Mouse (Mus musculus) cerebellum, adult (tissue): ENCODE measurements around the gene Fstl4.

Experiments
- ATAC-seq: cut with Nextera tagmentation; 2 replicates; pipeline ENCODE4 v1.9.2; 2017; ENCODE audit warnings: mild to moderate bottlenecking, moderate library complexity, mixed read lengths; ENCODE audit not compliant: insufficient number of reproducible peaks, low FRiP score, low TSS enrichment

The Fstl4 gene

DNA sequence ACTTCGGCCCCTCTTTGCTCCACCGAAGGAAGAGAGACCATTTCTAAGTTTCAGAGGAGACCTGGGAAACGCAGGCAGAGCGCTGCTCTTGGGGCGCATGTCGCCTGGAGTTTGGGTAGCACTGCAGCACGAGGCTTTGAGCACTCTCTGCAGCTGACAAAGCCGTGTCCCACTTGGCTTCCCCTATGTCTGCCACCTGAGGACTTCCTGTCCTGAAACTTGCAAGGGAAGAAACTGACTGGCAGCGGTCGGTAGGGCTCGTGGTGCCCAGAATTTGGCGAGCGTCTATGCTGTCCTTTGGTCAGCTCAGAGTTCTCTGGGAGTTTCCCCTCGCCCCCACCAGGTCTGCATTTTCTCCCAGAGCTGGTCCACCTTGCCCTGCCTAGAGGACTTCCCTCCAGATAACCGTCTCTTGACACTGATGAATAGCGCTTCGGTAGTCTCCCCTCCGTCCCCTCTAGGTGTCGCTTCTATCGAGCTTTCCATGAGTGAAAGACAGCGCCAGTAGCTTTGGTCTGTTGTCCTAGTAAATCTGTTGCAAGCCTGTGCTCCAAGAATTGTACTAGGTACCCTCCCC is 1.3 kb downstream of the Fstl4 start:
- peak; percentile 62; the same call in 1 of the 2 replicates for ATAC-seq

DNA sequence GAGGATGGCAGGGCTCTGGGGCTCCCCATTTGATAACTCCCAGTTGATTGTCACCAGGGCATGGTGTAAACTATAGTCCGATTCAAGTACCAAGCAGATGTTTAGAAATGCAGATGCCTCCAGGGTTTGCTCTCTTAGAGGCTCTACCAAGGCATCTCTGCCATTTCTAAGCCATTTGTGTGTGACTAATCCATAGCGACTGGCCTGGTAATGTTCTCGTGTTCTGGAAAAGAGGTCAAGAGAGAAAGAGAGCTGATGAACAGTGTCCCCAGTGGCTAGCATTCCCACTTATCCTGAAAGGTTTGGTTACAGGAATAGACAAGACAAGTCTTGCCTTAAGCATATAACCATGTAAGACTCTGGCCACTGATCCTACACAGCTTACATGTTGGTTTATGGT is 3.5 kb downstream of the Fstl4 start:
- ATAC-seq: no peak

DNA sequence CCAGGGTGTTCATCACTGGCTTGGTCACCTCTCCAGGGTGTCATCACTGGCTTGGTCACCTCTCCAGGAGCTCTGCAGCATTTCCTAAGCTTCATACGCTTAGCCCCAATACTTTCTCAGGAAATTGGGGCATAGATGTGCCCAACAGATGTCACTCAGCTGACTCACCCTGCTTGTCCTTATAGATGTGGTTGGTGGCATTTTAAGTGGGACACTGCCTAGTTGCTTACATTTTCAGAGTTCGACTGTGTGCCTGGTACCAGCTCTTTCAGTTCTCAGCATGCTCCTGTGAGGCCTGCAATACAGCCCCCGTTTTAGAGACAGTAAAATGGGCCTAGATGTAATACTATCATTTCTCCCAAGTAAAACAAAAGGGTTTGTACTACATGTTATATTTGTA is 8.6 kb downstream of the Fstl4 start:
- no peak for ATAC-seq

DNA sequence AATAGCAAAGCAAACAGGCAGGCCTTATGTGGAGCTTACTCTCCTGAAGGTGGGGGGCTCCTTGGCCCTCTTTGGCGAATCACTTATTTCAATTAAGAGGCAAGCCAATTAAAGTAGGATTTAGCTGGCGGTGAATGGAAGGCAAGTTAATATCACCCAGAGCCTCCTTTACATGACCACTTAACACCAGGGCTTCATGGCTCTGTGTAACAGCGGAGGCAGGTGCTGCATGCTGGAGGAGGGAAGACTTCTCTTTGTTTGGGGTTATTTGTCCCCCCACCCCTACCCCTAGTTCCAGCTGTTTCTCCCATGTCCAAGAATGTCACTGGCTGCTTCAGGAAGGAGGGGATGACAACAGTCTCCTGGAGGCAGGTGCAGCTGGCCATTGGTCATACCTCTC is 10.9 kb downstream of the Fstl4 start:
- no peak for ATAC-seq

DNA sequence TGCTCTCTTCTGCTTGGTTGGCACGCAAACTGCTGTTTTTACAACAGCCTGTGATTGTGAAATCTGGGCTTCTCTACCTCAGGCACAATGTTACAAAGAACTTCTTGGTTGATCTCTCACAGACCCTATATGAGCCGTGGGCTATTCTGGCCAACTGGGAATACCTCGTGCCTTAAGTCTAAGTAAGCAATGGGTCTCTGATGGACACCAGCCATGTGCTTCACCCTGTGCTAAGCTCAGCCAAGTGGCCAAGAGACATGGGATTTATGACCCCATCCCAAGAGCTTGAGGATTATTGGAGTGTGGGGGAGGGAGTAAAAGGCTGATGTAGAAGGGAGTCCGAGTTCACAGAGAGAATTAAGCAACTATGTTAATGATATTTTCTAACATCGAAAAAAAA is 18.0 kb downstream of the Fstl4 start:
- no peak for ATAC-seq

DNA sequence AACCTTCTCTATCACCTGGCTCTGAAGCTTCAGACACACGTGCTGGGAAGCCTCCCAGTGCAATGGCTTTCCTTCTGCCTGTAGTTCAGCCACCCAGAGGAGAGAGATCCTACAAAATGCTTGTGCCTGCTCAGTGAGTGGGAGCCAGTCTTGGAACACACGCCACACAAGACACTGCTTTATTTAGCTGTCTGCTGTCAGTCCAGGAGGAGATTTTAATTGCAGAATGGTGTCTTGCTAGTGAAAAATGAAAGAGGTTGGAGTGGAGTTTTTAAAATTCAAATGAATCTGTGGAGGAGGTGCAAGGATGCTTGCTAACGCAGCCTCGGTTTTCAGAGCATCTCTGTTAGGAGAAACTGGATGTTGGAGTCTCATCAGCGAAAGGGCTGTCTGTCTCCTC is 29.9 kb downstream of the Fstl4 start:
- ATAC-seq: no peak

DNA sequence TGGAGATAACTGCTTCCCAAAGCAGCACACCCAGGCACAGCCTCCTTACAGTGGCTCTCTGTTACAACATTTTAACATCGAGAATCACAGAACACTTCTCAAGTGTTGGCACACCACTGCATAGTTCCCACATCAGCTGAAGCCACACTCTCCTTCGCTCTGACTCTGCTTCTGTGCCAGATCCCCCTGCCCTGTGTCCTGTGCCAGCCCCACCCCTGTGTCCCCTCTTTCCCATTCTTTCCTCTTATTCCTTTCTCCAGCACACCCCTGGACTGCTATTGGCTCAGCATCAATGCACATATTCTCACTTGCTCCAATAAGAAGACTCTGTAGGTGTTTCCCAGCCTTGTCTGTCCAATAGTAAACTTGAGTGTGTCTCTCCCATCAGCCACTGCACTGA is 45.1 kb downstream of the Fstl4 start:
- ATAC-seq: no peak

DNA sequence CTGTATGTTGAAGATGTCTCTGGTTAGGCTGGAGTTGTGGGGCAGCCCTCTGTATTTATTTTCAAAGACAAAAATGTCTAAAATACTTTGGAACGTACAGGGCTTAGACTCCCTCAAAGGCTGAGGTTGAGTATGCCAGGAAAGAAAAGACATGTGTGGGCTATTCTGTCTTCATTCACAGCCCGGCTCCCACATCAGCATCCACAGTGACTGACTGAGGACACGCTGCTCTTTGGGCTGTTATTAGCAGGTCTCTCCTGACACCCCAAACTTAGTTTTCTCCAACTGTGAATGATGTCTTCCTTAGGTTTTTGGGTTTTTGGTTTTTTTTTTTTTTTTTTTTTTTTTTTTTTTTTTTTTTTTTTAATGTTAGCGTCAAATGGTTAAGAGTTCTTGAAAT is 51.6 kb downstream of the Fstl4 start:
- ATAC-seq: no peak

DNA sequence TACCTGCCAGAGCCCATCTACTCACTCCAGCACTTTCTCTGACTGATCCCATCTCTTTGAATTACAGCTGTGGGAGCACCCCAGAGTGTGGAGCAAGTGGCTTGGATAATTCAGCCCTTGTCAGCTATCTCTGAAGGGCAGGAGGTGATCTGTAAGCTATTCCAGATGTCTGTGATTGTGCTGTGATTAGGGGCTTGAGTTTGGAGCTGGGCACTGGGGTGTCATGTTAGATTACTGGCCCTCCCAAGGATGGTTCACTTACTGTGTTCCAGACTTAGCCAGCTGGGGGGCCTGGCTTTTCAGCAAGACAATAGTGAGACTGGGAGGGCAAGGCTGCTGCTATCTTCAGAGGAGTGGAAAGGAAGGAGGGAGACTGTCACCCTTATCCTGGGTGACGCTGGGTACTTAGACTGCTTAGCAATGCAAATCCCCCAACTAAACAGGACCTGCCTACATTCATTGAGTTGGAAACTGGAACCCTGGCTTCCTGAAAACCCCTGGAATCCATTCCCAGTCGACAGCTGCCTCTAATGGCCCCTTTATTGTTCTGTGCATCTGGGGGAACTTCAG is 56.0 kb downstream of the Fstl4 start:
- no peak for ATAC-seq

DNA sequence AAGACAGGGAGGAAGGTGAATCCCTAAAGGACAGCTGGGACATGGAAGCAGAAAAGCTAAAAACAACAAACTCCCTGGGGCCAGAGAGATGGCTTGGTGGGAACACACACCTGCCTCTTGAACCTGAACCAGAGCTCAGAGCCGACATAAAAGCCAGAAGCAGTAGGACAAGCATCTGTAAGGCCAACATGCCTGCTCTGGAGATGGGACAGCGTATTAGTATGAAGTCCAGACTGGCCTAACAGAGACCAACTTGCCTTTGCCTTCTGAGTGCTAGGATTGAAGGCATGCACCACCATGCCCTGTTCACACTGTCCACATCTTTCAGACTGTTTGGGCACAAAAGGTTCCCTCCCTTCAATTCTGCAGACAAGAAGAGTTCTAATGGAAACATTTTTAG is 62.2 kb downstream of the Fstl4 start:
- no peak for ATAC-seq

DNA sequence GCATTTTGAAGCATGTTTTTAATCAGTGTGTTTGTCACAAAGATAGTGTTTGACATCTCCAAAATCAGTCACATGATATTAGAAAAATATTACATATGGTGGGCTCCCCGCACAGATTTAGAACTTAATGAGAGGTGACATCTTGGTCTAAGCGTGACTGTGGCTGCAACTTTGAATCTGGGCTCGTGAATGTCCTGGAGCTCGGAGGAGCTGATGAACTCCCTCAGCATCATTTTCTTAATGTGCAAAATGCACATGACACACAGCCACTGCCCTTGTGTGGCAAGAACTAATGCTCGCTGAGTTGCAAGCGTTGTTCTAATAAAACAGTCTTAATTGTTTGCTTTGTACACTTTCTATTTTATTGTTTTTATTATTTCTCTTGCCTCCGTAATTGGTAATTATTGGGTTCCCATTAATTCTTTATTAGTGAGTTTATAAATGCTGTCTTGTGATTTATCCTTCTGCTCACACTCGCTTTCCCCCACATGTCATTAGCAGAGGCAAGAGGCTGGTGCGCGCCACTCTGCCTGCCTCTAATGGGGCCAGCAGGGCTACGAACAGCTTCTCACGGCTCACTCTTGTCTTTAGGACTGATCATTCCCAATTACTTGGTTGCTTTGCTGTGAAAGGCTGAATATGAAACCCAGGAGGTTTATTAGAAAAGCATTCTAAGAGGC is 67.3 kb downstream of the Fstl4 start:
- no peak for ATAC-seq

DNA sequence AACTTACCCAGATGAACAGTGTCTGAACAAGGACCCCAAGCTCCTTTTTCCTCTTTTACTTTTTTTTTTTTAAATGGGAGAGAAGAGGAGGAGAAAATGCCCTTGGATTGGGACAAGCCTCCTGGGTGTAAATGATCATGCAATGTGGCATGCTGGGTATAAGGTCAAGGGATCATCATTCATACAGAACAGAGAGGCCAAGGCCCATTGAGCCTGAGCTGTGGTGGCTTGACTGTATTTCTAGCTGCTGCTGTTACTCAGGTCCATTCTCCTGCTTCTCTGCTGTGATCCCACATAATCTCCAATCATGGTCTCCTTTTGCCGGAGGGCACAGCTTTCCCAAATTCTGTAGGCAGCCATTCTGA is 67.9 kb downstream of the Fstl4 start:
- ATAC-seq: no peak

DNA sequence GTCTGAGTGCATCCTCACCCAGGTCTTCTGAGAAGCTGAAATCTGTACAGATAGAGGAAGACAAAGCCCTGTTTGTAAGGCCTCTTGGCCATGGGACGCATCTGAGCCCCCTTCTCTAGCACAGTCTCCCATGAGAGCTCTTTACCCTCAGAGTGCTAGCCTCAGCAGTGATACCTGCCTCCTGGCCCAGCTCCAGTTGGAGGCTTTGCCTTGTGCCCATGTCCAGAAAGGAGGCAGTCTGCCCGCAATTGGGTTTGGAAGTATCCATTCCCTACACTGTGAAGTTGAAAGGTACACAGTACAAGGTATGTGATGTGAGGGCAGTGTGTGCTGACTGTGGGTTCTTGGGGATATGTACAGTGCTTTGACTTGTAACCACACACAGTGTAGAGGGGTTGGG is 84.3 kb downstream of the Fstl4 start:
- ATAC-seq: no peak

DNA sequence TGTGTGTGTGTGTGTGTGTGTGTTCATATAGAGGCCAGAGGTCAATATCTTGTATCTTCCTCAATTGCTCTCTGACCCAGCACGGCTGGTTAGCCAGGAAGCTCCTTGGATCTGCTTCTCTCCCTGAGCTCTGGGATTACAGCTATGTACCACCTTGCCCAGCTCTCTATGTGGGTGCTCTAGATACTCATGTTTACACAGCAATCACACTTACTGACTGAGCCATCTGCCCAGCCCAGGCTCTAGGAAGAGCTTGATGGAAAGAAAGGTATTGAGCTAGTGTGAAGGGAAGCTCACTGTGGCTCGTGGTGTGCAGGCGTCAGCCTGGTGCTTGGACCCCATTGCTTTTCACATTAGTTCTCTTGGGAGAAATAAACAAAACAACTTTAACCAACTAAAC is 85.6 kb downstream of the Fstl4 start:
- ATAC-seq: no peak

DNA sequence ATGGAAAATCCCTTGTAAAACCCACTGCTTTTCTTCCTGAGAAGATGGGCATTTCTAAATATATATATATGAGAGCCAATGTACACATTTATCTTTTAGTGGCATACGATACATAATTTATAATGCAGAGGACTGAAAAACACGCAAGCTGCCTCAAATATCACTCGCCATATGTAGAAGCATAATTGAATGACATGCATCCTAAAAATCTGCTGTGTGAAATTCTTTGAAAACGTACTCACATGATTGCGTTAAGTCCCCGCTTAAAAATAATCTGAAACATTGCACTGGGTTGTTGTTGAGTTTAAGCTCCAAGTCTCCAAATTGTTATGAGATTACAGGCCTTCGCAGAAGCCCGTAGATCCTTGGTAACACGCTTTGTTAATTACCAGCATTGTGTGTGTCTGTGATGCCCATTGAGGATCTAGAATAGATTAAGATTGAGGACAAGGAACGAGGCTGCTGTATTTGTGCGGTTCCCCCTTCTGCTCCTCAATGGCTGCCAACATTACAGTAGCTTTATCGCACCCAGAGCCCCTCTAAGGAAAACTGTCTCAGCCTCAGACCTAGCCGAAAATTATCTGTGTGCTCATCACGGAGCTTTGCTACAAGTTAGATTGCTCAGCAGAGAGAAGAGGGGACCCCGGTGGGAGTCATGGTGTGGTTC is 108.5 kb downstream of the Fstl4 start:
- no peak for ATAC-seq

DNA sequence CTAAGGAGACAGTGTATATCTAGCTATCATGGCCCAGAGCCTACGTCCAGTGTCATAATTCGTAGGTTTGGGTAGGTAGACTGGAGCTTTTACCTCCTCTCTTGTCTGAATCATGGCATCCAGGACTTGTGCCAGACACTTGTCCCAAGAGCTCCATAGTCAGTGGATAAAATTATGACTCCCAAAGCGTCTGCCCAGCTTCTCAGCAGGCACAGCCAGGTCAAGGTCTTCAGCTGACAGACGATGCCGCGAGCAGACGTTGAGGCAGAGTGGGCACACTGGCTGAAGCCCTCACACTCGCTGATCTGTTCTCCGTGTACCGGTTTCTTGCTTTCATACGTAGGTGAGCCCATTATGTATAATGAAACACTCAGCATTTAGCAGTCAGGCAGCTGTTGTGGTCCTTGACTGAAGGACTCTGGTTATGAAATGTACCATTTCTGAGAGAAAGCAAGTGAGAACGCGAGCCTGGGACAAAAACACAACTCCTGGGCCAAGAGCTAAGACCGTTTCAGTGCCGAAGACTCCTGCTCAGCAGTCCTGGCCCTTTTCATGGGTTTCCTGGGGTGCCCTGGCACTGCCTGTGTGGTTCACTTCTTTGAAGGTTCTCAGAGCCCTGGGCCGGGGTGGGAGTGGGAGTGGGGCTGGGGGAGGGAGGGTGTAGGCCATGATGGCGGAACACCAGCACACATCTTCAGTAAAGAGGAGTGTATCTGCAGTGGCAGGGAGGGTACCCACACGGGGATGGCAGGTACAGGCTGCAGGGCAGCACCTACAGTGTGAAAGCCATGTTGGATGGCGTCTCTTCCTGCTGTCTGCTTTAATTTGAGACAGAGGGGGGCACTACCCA is 111.7 kb downstream of the Fstl4 start:
- no peak for ATAC-seq

DNA sequence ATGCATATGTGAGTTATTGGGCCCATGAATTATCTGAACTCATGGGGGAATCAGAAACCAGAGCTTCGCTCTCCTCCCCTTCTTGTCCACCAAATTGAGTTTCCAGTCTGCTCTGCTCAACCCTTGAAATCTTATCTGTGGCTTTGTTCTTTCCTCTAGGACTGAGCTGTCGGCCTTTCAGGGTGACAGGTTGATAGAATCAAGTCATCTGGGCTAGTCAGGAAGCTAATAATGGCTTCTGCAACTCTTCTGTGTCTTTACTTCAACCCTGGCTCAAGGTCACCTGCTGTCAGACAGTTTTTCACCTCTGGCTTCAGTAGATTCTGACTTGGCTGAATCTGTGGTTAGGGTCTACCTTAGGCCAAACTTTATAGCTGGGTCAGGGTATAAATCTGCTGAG is 113.2 kb downstream of the Fstl4 start:
- no peak for ATAC-seq

DNA sequence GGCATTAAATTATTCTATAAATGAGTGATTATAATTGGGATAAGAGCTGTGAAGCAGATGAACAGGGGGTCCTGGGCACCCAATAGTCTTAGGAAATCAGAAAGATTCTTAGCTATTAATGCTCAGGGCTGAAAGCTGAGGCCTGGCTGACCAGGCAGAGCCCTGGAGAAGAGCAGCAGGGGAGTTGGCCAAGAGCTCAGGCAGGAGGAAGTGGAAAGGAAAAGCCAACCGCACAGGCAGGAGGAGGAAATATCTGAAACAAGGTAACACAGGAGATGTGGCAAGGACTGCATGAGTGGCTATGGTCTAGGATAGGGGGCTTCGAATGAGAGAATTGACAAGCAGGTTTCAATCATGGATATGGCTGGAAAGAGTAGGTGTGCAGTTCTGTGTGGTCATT is 115.5 kb downstream of the Fstl4 start:
- ATAC-seq: no peak

DNA sequence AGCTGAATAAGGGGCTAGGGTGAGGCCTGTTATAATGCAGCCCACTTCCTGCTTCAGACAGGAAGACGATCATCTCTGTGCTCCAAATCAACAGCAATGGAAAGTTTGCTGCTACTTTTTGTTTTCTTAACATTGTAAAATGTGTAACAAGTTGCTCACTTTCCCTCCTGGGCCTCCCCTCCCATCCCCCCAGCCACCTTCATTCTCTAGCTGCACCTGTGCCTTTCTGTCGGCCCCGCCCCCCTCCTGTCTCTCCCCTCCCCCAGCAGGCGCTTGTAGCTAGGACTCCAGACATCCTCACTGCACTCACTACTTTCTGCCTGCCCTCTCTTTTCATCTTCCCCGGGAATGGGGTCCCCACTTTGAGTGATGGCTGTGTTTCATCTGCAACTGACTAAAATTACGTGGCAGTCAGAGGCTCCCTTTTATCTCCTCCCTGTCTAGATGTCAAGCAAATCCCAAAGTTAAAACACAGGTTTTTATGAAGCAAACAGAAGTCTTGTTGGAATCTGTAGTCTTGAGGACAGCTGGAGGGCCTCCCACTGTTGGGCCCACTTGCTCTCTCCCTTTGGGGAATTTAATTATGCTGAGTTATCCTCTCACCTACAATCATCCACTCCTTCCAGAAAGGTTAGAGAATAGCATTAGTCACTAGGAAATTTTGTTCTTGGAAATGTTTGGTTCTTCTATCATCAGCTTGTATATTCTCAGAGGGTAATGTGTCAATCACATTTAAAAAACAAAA is 122.3 kb downstream of the Fstl4 start:
- no peak for ATAC-seq

DNA sequence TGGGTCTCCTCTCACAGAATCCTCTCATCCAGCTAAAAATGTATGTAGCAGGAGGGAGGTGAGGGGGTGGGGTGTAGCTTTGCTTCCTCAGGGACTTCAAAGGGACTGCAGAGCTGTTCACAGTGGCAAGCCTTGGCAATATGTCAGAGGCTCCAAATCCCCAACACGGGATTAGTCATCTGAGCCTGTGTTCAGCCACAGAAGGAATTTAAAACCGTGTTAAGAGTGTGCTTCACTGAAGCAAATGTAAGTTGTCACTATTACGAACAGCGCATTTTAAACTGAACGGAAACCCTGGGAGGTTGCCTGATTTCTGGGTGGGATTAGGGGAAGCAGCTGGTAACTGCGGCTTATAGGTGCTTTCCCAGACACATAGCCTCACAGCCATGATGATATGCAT is 123.7 kb downstream of the Fstl4 start:
- ATAC-seq: no peak
